Mouse (Mus musculus): ENCODE measurements at regions not wholly inside any gene's neighbourhood (a gene's known extent, or its start where the extent isn't known, plus 50 kb on each side); places are given as distances from the start of the nearest gene placed in this dataset.

GRCm38 (mm10) chr10:30416314-30416713 is 184.2 kb downstream of the Trmt11 start:
- TF ChIP-seq EP300 (IDR thresholded peaks at IDR 0.05; ENCODE audit: insufficient read depth, low read depth, low read length) (no peak), POLR2A (IDR thresholded peaks at IDR 0.05; ENCODE audit: insufficient read depth, low read length) (no peak), CTCF (IDR thresholded peaks at IDR 0.05; ENCODE audit: low read depth, low read length) (no peak)

Data from ES-Bruce4 (cell line).